Mouse (Mus musculus) lung, postnatal 0 days (tissue): Measurements from ENCODE around the gene Ada.

Experiments
- CTCF ChIP-seq: IDR thresholded peaks from 2 replicates; pipeline ENCODE4 v1.5.1; 2016; ENCODE audit warnings: antibody characterized with exemption, mild to moderate bottlenecking
- EP300 ChIP-seq: IDR thresholded peaks from 2 replicates; pipeline ENCODE4 v1.6.1; 2016; ENCODE audit warnings: antibody characterized with exemption, mild to moderate bottlenecking, control low read depth

DNA sequence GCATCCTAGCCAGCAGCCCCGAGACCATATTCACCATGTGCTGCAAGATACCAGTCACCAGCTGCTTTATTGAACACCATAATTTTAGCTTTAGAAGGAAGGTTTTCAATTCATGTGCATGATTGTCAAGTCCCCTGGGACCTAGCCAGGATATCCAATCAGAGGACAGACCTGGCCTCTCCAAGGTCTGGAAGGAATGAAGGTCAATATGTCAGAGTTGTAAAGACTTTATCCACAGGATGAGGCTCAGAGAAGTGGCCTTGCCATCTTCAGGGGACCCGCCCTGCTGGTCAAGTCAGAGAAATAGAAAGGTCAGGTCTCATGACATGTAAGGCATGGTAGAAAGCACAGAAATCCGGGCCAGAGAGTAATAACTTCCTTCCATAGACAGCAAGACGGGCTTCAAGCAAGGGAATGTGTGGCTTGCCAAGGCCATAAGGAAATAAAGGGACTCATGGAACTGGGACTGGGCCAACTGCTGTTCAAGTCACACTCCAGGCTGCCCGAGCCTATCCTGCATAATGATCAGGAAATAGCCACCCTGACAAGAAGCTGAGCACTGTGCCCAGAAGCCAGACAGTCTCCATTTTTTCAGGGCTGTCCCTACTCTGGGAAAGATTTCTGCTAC is 23.2 kb downstream of the Ada start:
- no peak for TF ChIP-seq CTCF
- no peak for TF ChIP-seq EP300
